Mouse (Mus musculus) 416B (cell line): ENCODE results near the gene Slc35f6.
A peak's percentile ranks its signal among the peaks of the same experiment; 100 is the strongest.

Experiments used
- DNase-seq: peaks from one replicate; pipeline ENCODE4 v3.0.0; 2011; ENCODE audit warnings: low read depth

Slc35f6 gene

GRCm38 (mm10) chr5:30621211-30621790 lies 26.4 kb upstream of the Slc35f6 start:
- DNase-seq = no peak

GRCm38 (mm10) chr5:30621844-30622176 lies 25.9 kb upstream of the Slc35f6 start:
- DNase-seq = no peak

- DNase-seq = no peak
Measured at GRCm38 (mm10) chr5:30622177-30622840, 25.4 kb upstream of the Slc35f6 start.

- no peak for DNase-seq
Measured at GRCm38 (mm10) chr5:30622841-30623185, 24.9 kb upstream of the Slc35f6 start.

GRCm38 (mm10) chr5:30623380-30623779 lies 24.4 kb upstream of the Slc35f6 start:
- no peak for DNase-seq

GRCm38 (mm10) chr5:30624311-30624710 lies 23.4 kb upstream of the Slc35f6 start:
- DNase-seq = no peak

- no peak for DNase-seq
Measured at GRCm38 (mm10) chr5:30624908-30625307, 22.8 kb upstream of the Slc35f6 start.

GRCm38 (mm10) chr5:30625379-30625778 lies 22.4 kb upstream of the Slc35f6 start:
- DNase-seq = no peak

GRCm38 (mm10) chr5:30626331-30627105 lies 21.2 kb upstream of the Slc35f6 start:
- DNase-seq = no peak

- DNase-seq = no peak
Measured at GRCm38 (mm10) chr5:30628511-30628910, 19.2 kb upstream of the Slc35f6 start.

GRCm38 (mm10) chr5:30630401-30630800 lies 17.3 kb upstream of the Slc35f6 start:
- DNase-seq = no peak

- DNase-seq = no peak
Measured at GRCm38 (mm10) chr5:30632134-30632533, 15.6 kb upstream of the Slc35f6 start.

- no peak for DNase-seq
Measured at GRCm38 (mm10) chr5:30636994-30637393, 10.7 kb upstream of the Slc35f6 start.

GRCm38 (mm10) chr5:30638041-30638440 lies 9.7 kb upstream of the Slc35f6 start:
- peak; percentile 82 for DNase-seq

- no peak for DNase-seq
Measured at GRCm38 (mm10) chr5:30643477-30644179, 4.1 kb upstream of the Slc35f6 start.

- no peak for DNase-seq
Measured at GRCm38 (mm10) chr5:30646036-30646435, 1.7 kb upstream of the Slc35f6 start.

- no peak for DNase-seq
Measured at GRCm38 (mm10) chr5:30647396-30647795, 337 bp upstream of the Slc35f6 start.

- no peak for DNase-seq
Measured at GRCm38 (mm10) chr5:30649558-30649957, 1.8 kb downstream of the Slc35f6 start.

GRCm38 (mm10) chr5:30650756-30651155 lies 3.0 kb downstream of the Slc35f6 start:
- DNase-seq = peak; percentile 79

GRCm38 (mm10) chr5:30651554-30651953 lies 3.8 kb downstream of the Slc35f6 start:
- peak; percentile 29 for DNase-seq

- DNase-seq = peak; percentile 69
Measured at GRCm38 (mm10) chr5:30653246-30653645, 5.5 kb downstream of the Slc35f6 start.

- no peak for DNase-seq
Measured at GRCm38 (mm10) chr5:30655042-30655441, 7.3 kb downstream of the Slc35f6 start.
